Mouse (Mus musculus): ENCODE measurements at regions not wholly inside any gene's neighbourhood (a gene's known extent, or its start where the extent isn't known, plus 50 kb on each side); places are given as distances from the start of the nearest gene placed in this dataset.

- no peak for DNase-seq (ENCODE audit: low read depth)
Measured at GRCm38 (mm10) chr4:153321085-153321484, 161.5 kb downstream of the Ajap1 start.

DNA sequence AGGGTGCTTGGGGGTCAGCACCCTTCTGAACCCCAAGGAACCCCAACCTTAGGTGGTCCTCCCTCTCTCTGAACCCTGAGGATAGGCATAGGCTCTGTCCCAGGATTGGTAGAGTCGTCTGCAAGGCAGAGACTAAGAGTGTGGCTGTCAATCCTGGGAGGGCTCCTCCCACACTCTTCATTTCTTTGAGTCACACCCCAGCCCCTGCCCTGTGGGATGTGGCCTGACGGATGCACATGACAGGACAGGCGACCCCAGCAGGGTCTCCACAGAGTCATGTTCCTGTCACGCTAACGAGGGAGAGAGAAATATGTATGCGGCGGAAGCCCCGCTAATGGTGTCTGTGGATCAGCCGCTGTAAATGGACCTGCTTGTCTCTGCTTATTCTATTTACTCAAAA is 162.0 kb downstream of the Ajap1 start:
- DNase-seq (ENCODE audit: low read depth): no peak

DNA sequence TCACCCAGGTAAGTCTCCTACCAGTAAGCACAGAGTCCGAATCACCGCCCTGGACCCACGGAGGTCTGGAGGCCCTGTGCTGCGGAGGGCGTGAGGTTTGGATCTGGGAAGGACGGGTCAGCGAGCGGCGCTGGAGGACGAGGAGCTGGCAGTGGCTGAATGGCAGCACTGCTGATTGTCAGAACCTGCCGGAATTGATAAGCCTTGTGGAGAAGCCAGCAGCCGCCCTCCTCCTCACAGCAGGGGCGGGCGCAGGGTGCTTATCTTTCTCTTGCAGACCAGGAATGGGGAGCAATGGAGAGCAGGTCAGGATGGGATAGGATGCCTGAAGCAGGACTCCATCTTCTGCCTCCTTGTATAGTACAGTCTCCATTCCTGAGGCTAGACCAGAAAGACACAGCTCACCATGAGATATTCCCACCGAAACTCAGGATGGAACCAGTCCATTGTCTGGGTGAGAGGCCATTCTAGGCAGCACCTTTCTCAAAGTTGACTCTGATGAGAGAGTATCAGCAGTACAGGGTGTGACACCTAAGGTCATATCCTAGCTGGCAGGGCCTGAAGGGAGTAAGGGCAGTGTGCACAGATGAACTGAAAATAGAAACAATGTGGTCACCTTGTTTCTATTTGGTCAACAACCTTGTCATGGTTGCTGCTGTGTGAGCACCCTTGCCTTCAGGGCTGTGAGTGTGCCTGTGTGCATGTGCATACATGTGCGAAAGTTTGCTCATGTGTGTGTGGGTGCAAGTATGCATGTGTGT is 165.5 kb downstream of the Ajap1 start:
- DNase-seq (ENCODE audit: low read depth): no peak

DNA sequence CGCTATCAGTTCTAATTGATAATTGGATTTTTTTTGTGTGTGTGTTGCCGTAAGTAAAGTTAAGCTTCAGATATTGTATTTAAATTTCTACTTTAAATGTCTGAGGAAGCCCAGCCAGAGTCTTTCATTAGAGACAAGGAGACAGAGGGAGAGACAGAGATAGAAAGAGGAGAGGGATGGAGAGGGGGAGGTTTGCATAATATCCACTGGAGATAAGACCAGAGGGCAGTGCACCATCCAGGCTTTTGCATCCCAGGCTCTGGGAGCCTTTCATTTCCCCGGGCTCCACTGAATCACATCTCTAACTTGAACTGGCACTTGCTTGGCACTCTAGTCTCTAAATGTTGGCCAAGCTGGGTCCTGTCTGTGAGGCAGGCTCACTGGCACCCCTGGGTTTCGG is 166.1 kb downstream of the Ajap1 start:
- no peak for DNase-seq (ENCODE audit: low read depth)

GRCm38 (mm10) chr4:153313961-153314360 is 168.7 kb downstream of the Ajap1 start:
- DNase-seq (ENCODE audit: low read depth): no peak

- DNase-seq (ENCODE audit: low read depth): no peak
Measured at GRCm38 (mm10) chr4:153311574-153311973, 171.0 kb downstream of the Ajap1 start.

DNA sequence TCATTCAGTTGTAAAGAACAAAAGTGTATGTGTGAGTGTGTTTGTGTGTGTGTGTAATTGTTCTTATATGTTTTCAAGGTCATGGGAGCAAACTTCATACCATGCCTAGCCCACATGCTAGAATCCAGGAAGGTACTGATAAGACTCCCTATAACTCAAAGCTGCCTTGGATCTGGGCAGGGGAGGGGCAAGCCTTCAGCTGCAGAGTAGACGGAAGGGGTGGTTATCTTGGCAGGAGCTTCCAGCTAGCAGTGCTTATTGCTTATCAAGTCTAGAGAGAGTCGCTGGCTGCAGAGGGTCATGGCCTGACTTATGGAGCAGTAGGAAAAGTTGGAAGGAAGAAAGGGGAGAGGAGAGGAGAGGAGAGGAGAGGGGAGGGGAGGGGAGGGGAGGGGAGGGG is 172.0 kb downstream of the Ajap1 start:
- DNase-seq (ENCODE audit: low read depth): no peak

DNA sequence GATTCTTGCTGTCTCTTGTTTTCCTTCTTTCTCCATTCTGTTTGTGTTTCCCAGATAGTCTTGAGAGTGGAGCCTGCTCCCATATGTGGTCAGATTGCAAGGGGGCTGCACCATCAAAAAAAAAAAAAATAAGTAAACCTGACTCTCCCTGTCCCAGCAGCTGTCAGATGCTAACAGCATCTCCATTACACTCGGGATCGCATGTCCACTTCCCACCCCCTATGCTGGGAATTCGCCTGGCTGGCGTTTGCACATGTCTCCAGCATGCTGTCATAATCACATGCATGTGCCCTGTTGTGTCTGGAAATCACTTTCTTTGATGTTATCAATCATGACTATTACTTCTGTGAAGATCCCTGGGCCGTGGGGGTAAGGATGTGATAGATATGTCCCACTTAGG is 179.1 kb downstream of the Ajap1 start:
- DNase-seq (ENCODE audit: low read depth): no peak

DNA sequence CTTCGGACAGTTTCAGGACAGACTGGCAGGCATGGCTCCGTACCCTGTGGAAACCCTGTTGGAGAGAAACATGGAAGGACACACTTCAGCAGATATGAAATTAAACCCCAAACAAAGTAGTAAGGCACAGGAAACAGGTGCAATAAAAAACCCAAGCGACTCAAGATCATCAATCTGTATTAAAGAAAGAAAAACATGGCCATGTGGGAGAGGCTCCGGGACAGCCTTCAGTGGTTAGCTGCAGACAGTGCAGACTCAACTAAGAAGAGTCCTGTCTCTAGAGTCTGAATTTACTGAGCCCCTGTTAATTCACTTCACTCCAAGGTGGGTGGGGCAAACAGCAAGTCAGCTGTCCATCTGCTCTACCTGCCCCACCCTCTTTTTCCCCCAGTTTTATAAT is 179.8 kb downstream of the Ajap1 start:
- DNase-seq (ENCODE audit: low read depth): no peak

- DNase-seq (ENCODE audit: low read depth): no peak
Measured at GRCm38 (mm10) chr4:153298277-153298676, 184.3 kb downstream of the Ajap1 start.

GRCm38 (mm10) chr4:153294828-153295227 is 187.8 kb downstream of the Ajap1 start:
- DNase-seq (ENCODE audit: low read depth): no peak

DNA sequence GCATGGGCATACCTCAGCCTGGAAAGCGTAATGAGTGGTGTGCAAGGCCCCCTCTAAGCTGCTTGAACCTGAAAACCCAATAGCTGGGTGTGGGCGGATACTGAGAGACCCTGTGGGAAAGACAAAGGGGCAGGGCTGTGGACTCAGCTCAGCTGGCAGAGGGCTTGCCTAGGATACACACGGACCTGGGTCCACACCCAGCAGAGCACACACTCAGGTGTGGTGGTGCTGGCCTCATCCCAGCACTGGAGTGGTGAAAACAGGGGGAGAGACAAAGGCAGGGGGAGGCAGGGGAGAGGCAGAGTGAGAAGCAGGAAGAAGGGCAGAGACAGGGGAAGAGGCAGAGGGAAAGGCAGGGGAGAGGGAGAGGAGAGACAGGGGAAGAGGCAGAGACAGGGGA is 189.5 kb downstream of the Ajap1 start:
- no peak for DNase-seq (ENCODE audit: low read depth)

DNA sequence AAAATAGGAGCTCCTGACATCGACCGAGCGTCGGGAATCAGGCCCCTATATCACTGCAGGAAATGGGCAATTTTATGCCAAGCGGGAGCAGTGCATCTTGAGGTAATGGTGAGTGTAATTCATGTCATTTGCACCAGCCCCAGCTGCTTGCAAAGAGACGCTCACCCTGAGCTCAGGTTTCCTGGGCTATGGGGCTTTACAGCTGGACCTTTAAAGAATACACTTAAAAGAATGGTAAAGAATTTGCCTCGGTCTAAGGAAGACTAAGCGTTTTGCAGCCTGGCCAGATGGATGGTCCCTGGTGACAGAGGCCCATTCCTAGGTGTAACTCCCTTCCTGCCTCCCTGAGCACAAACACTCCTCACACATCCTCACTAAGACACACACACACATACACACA is 194.2 kb downstream of the Ajap1 start:
- DNase-seq (ENCODE audit: low read depth): no peak

DNA sequence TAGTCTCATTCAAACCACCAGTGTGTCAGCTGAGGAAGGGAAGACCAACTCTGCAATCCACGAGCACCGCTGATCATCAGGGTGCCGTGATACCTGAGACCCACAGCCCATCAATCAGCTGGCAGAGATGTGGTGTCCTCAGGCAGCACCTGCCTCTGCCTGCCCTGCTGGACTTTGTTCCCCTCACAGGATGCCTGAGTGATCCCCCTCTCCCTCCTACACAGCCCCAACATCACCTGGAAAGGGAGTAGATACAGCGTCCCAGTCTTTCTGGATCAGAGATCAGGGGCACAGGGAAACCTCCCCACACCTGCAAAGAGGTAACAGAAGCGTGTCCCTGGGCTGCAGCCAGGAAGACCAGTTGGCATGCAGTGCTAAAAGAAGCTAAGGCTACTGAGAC is 198.4 kb downstream of the Ajap1 start:
- DNase-seq (ENCODE audit: low read depth): no peak

- DNase-seq (ENCODE audit: low read depth): no peak
Measured at GRCm38 (mm10) chr4:153276571-153276970, 206.0 kb downstream of the Ajap1 start.

- DNase-seq (ENCODE audit: low read depth): no peak
Measured at GRCm38 (mm10) chr4:153271376-153271775, 211.2 kb downstream of the Ajap1 start.

DNA sequence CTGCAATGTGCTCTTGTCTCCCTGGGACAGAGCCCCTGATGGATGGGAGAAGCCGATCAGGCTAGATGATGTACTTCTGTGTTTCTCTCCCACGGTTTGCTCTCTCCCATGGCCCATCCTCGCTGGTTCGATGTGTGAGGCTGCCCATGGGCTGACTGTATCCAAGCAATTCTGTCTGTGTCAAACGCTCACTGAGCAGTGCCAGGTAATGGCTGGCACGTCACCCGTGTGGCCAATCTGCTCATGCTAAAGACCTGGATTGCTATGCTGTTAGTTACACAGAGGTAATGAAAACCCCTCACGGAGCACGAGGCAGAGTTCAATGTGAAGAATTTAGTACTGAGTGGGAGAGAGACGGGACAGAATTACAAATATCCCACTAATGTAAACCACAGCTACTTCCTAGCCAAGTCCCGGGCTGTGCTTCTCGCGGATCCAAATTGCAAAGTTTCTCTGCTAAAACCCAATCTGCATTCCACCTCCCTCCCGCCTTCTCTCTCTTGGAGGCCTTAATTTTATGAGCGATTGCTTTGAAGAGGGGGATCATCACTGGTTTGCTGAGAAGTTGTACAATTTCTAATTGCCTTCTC is 219.3 kb downstream of the Ajap1 start:
- no peak for DNase-seq (ENCODE audit: low read depth)

DNA sequence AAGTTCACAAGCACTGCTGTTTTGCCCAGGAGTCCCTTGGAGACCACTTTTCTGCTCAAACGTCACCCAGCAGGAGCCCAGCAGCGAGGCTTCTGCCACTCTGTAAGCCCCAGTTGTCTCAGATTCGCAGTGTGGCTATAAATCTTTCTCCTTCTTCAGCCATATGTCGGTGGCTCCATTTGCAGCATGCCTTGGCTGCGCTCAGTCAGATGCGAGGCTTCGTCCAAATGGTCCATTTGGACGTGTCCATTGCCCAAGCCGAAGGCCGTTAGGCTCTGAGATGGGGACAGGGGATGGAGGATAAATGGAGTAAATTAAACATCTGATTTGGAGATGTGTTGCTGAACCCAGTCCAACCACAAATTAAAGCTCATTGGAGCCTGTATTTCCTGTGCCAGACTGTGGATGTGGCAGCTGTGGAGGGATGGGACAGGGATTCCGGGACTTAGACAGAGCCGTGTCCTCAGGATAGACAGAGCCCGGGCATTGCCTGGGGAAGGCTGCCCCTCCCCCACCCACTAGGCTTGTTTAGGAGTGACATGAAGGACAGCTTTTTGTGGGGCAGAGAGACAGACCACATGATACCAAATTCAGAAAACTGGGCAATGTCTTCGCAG is 221.6 kb downstream of the Ajap1 start:
- DNase-seq (ENCODE audit: low read depth): no peak

GRCm38 (mm10) chr4:153251943-153252342 is 230.7 kb downstream of the Ajap1 start:
- no peak for DNase-seq (ENCODE audit: low read depth)

- DNase-seq (ENCODE audit: low read depth): no peak
Measured at GRCm38 (mm10) chr4:153251311-153251710, 231.3 kb downstream of the Ajap1 start.

- no peak for DNase-seq (ENCODE audit: low read depth)
Measured at GRCm38 (mm10) chr4:153236680-153237079, 245.9 kb downstream of the Ajap1 start.

DNA sequence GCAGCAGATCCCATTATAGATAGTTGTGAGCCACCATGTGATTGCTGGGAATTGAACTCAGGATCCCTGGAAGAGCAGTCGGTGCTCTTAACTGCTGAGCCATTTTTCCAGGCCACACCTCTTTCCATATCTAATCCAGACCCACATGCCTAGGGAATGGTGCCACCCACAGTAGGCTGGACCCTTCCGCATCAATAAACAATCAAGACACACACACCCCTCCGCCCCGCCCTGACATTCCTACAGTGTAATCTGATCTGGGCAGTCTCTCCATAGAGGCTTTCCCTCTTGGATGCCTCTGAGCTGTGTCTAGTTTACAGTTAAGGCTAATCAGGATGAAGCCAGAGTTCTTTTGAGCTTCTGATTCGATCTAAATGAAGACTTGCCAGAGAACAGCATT is 248.8 kb downstream of the Ajap1 start:
- no peak for DNase-seq (ENCODE audit: low read depth)

DNA sequence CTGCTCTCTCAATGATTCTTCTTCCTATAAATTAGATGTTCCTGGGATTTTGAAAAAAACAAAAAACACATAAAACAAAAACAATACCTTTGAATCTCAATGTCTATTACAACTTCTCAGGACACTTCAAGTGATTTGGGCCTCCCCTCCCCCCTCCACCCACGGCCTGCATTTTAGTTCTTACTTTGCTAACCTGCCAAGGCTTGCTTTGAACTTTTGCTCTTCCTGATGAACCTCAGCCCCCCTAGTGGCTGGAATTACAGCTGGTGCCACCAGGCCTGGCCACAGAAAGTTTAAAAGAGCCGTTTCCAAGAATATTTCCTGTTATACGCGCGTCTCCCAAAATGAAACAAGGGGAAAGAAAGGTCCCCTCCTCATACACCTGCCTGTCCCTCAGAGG is 253.4 kb downstream of the Ajap1 start:
- no peak for DNase-seq (ENCODE audit: low read depth)

Data from naive thymus-derived CD4-positive, alpha-beta T cell, adult 2 months (primary cell).